Mouse (Mus musculus) lung, embryonic 14.5 days (tissue): ENCODE results near the gene Vps54. TPM values are rescaled to one million over a fixed set of nuclear protein-coding genes. Genes with fewer than 3 reads are reported as not detected.

Source experiments
- ATAC-seq: fragments of 200-750 bp; cut with Nextera tagmentation; 2 replicates; pipeline ENCODE4 v1.8.0; 2017; ENCODE audit warnings: mild to moderate bottlenecking, moderate TSS enrichment, moderate library complexity; ENCODE audit not compliant: insufficient read depth
- DNase-seq: peaks from one replicate; pipeline ENCODE4 v3.0.0-alpha.2; 2015
- H3K27ac ChIP-seq: fragments of 300-500 bp; sonication (generic); 2 replicates; pipeline ENCODE4 v1.5.1; 2014; ENCODE audit warnings: low read depth, mild to moderate bottlenecking, moderate library complexity
- H3K27me3 ChIP-seq: fragments of 300-500 bp; sonication (generic); 2 replicates; pipeline ENCODE4 v1.6.1; 2014; ENCODE audit warnings: low read length, control low read depth; ENCODE audit not compliant: insufficient read depth
- H3K36me3 ChIP-seq: fragments of 300-500 bp; sonication (generic); 2 replicates; pipeline ENCODE4 v1.6.1; 2014; ENCODE audit warnings: control low read depth; ENCODE audit not compliant: insufficient read depth
- H3K4me1 ChIP-seq: fragments of 300-500 bp; sonication (generic); 2 replicates; pipeline ENCODE4 v1.6.1; 2014; ENCODE audit warnings: antibody characterized with exemption, control low read depth; ENCODE audit not compliant: insufficient read depth
- H3K4me2 ChIP-seq: fragments of 300-500 bp; sonication (generic); 2 replicates; pipeline ENCODE4 v1.6.1; 2014; ENCODE audit warnings: mild to moderate bottlenecking
- H3K4me3 ChIP-seq: fragments of 300-500 bp; sonication (generic); 2 replicates; pipeline ENCODE4 v1.5.1; 2014; ENCODE audit warnings: low read depth, low read length
- H3K9ac ChIP-seq: fragments of 300-500 bp; sonication (generic); 2 replicates; pipeline ENCODE4 v1.6.1; 2014
- H3K9me3 ChIP-seq: fragments of 300-500 bp; sonication (generic); 2 replicates; pipeline ENCODE4 v1.6.1; 2016; ENCODE audit warnings: low read depth, low read length, control low read depth
- CTCF ChIP-seq: IDR thresholded peaks from 2 replicates; pipeline ENCODE4 v1.5.1; 2016; ENCODE audit warnings: antibody characterized with exemption, low read depth
- WGBS: fragments of 180-500 bp; shearing (Covaris S2); extraction: QIAGEN DNeasy Blood & Tissue Kit; methylation state at CpG from one replicate; pipeline ENCODE4 v1.1.7; 2014; 5-methylcytosine and 5-hydroxymethylcytosine counted together
- polyA plus RNA-seq: library from polyadenylated mRNA; unstranded; fragments of >200 nt; fragmentation: Nextera tagmentation; extraction: Ambion mirVana; gene quantifications from 2 replicates; pipeline ENCODE4 v1.2.1, GENCODE M21; 2014

Vps54 gene
- polyA plus RNA-seq, 1 experiment from 2014 or later, result 17.9 TPM

GRCm38 (mm10) chr11:21295486-21295885, 56.4 kb downstream of the Vps54 start:
- WGBS, result 80% methylated on average over 5 of the region's 5 CpGs
- Histone ChIP-seq H3K9me3 (no peaks in the 10 kb centered on the region), H3K27me3 (no peaks in the 10 kb centered on the region), H3K9ac (no peak overlapping the region), H3K4me3 (no peak overlapping the region), H3K4me1 (no peaks in the 10 kb centered on the region), H3K4me2 (no peak overlapping the region), H3K27ac (no peak overlapping the region), H3K36me3 (peaks cover 24% of the 10 kb centered on the region)
- ATAC-seq, result no peak
- DNase-seq, result no peak
- no peak for TF ChIP-seq CTCF

DNA sequence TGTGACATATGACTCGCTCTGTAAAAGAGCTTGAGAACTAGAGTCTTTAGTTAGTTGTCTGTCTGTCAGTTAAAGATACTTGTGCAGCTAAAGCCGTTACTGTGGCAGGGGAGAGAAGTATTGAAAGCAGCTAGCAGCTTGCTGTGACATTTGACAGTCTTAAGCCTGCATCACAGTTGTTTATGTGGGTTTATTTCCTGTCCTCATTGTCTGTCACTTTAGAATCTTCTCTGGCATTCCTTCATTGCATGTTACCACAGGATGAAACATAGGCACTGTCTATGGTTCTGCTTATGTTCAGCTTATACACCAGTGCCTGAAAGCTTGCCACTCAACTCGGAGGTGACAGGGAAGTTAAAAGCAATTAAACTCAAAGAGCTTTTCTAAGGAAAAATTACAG, 64.5 kb downstream of the Vps54 start:
- 77% methylated on average over 3 of the region's 3 CpGs for WGBS
- H3K27ac ChIP-seq, result no peak overlapping the region

GRCm38 (mm10) chr11:21307078-21307668, 68.1 kb downstream of the Vps54 start:
- 81% methylated on average over 5 of the region's 5 CpGs for WGBS
- Histone ChIP-seq H3K4me1 (no peaks in the 10 kb centered on the region), H3K27ac (no peak overlapping the region), H3K4me2 (no peak overlapping the region), H3K36me3 (peaks cover 39% of the 10 kb centered on the region), H3K4me3 (no peak overlapping the region), H3K27me3 (no peaks in the 10 kb centered on the region), H3K9ac (no peak overlapping the region), H3K9me3 (no peaks in the 10 kb centered on the region)
- no peak for ATAC-seq
- no peak for TF ChIP-seq CTCF
- DNase-seq, result no peak

More for the DNA sequence above, 64.5 kb downstream of the Vps54 start:
- Histone ChIP-seq H3K4me1 (no peaks in the 10 kb centered on the region), H3K27me3 (no peaks in the 10 kb centered on the region), H3K9ac (no peak overlapping the region), H3K4me3 (no peak overlapping the region), H3K9me3 (no peaks in the 10 kb centered on the region), H3K4me2 (no peak overlapping the region), H3K36me3 (peaks cover 51% of the 10 kb centered on the region)
- DNase-seq (no peak), ATAC-seq (no peak)
- TF ChIP-seq CTCF, result no peak

DNA sequence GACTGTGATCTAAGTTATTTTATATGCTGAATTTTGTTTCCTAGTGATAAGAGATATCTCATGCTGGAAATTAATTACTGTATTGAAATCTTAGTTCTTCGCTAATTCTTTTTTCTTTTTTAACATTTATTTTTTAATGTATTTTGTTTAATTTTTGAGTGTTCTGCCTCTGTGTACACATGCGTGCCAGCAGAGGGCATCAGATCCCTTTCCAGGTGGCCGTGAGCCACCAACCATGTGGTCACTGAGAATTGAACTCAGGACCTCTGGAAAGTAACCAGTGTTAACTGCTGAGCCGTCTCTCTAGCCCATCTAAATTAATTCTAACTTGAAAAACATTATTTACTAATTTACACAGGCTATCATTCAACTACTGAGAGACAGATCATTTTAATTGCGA, 69.0 kb downstream of the Vps54 start:
- TF ChIP-seq CTCF, result peak; percentile 72
- Histone ChIP-seq H3K27ac (no peak overlapping the region), H3K9ac (no peak overlapping the region), H3K4me2 (no peak overlapping the region), H3K36me3 (peaks cover 44% of the 10 kb centered on the region), H3K9me3 (no peaks in the 10 kb centered on the region), H3K4me3 (no peak overlapping the region), H3K4me1 (no peaks in the 10 kb centered on the region), H3K27me3 (no peaks in the 10 kb centered on the region)
- WGBS, result 76% methylated on average over 5 of the region's 5 CpGs
- DNase-seq (peak; percentile 66), ATAC-seq (no peak)

GRCm38 (mm10) chr11:21309516-21309915, 70.4 kb downstream of the Vps54 start:
- ATAC-seq (no peak), DNase-seq (no peak)
- WGBS, result 55% methylated on average over 6 of the region's 6 CpGs
- Histone ChIP-seq H3K27ac (no peak overlapping the region), H3K36me3 (peaks cover 43% of the 10 kb centered on the region), H3K9me3 (no peaks in the 10 kb centered on the region), H3K4me2 (no peak overlapping the region), H3K9ac (no peak overlapping the region), H3K27me3 (no peaks in the 10 kb centered on the region), H3K4me1 (no peaks in the 10 kb centered on the region), H3K4me3 (no peak overlapping the region)
- TF ChIP-seq CTCF, result no peak

DNA sequence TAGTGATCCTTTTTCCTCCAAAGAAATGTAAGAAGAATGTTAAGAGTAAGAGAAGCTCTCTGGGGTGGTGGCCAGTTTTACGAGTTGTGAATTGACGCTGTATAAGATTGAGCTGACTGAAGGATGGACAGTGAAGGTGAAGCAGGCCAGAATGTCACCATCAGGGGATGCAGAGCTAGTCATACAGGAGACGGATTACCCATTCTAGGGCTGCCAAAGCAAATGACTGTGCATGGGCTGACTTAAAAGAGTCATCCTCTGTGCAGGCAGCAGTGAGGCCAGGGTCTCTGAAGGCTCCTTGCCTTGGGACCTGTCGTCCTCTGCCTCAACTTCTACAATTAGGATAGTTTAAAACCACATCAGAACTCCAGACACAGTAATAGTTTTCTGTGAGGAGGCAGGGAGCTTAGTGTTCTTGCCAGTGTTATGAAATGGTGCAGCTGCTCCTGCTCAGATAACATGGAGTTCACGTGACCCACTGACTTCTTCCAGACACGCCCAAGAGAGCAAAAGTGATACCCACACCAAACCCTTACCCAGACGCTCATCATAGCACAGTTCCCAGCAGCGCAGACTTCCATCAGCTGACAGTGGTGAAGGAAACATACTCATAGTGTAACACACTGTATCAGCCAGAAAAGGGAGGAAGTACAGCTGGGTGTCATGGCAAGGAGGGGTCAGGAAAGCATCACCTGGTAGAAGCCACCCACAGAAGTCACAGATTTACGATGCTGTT, 75.0 kb downstream of the Vps54 start:
- H3K36me3 ChIP-seq, result peaks cover 46% of the 10 kb centered on the region
- no peak overlapping the region for H3K9ac ChIP-seq
- no peak overlapping the region for H3K4me2 ChIP-seq
- H3K4me3 ChIP-seq, result no peak overlapping the region
- ATAC-seq, result no peak
- H3K4me1 ChIP-seq, result no peaks in the 10 kb centered on the region
- WGBS, result 57% methylated on average over 9 of the region's 9 CpGs
- DNase-seq, result no peak
- no peaks in the 10 kb centered on the region for H3K9me3 ChIP-seq
- no peak overlapping the region; the same call in 1 of the 2 replicates for H3K27ac ChIP-seq
- H3K27me3 ChIP-seq, result no peaks in the 10 kb centered on the region
- TF ChIP-seq CTCF, result no peak

GRCm38 (mm10) chr11:21321577-21321976, 82.5 kb downstream of the Vps54 start:
- no peak for TF ChIP-seq CTCF
- ATAC-seq (no peak), DNase-seq (no peak)
- Histone ChIP-seq H3K9ac (no peak overlapping the region), H3K27me3 (no peaks in the 10 kb centered on the region), H3K36me3 (peaks cover 41% of the 10 kb centered on the region), H3K4me3 (no peak overlapping the region), H3K4me2 (no peak overlapping the region), H3K27ac (no peak overlapping the region), H3K4me1 (no peaks in the 10 kb centered on the region), H3K9me3 (no peaks in the 10 kb centered on the region)
- WGBS, result 21% methylated on average over 3 of the region's 3 CpGs
